Mouse (Mus musculus) midbrain, embryonic 15.5 days (tissue): ENCODE measurements around the gene Glipr2. TPM values are rescaled to one million over a fixed set of nuclear protein-coding genes. Genes with fewer than 3 reads are reported as not detected.
A peak's percentile ranks its signal among the peaks of the same experiment; 100 is the strongest.

Source experiments
- ATAC-seq: fragments of 200-750 bp; cut with Nextera tagmentation; replicated peaks from 2 replicates; pipeline ENCODE4 v1.8.0; 2017; ENCODE audit warnings: moderate TSS enrichment
- H3K27ac ChIP-seq: fragments of 300-500 bp; sonication (generic); 2 replicates; pipeline ENCODE4 v1.5.1; 2015; ENCODE audit warnings: mild to moderate bottlenecking, inconsistent platforms
- H3K27me3 ChIP-seq: fragments of 300-500 bp; sonication (generic); replicated peaks from 2 replicates; pipeline ENCODE4 v1.6.1; 2015; ENCODE audit warnings: inconsistent platforms
- H3K36me3 ChIP-seq: fragments of 300-500 bp; sonication (generic); replicated peaks from 2 replicates; pipeline ENCODE4 v1.6.1; 2015; ENCODE audit warnings: inconsistent platforms
- H3K4me1 ChIP-seq: fragments of 300-500 bp; sonication (generic); 2 replicates; pipeline ENCODE4 v1.6.1; 2015; ENCODE audit warnings: inconsistent platforms
- H3K4me2 ChIP-seq: fragments of 300-500 bp; sonication (generic); 2 replicates; pipeline ENCODE4 v1.6.1; 2015; ENCODE audit warnings: inconsistent platforms, mild to moderate bottlenecking, moderate library complexity
- H3K4me3 ChIP-seq: fragments of 300-500 bp; sonication (generic); 2 replicates; pipeline ENCODE4 v1.5.1; 2015; ENCODE audit warnings: mild to moderate bottlenecking, inconsistent platforms
- H3K9ac ChIP-seq: fragments of 300-500 bp; sonication (generic); 2 replicates; pipeline ENCODE4 v1.6.1; 2015; ENCODE audit warnings: mild to moderate bottlenecking, inconsistent platforms
- H3K9me3 ChIP-seq: fragments of 300-500 bp; sonication (generic); 2 replicates; pipeline ENCODE4 v1.6.1; 2016; ENCODE audit warnings: inconsistent platforms
- WGBS: fragments of 180-500 bp; shearing (Covaris S2); methylation state at CpG from one replicate; pipeline ENCODE4 v1.1.7; 2015; ENCODE audit warnings: mixed read lengths; 5-methylcytosine and 5-hydroxymethylcytosine counted together
- polyA plus RNA-seq: library from polyadenylated mRNA; unstranded; fragments of >200 nt; fragmentation: Nextera tagmentation; extraction: Ambion mirVana; gene quantifications from 2 replicates; pipeline ENCODE4 v1.2.1, GENCODE M21; 2015

Glipr2 gene
- polyA plus RNA-seq, 1 experiment from 2014 or later: 29.2 TPM

DNA sequence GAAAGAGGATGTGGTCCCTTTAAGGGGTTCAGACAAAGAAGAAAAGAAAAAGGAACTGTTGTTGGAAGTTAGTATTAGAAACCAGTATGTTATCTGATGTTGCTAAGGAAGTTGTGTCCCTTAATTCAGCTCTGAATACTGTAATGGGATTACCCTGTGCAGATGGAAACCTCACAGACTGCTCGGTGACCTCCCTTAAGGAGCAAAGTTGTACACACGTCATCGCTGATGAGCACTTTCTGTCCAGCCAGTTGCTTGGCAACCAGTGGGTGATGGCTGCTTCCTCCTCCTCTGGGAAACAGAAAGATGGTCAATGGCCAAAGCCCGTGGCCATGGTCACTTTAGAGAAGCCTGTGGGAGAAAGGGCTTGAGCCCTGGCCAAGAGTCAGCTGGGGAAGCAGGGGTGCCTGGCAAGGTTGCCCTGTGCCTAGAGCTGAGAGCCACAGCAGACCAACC, 16.4 kb downstream of the Glipr2 start:
- Histone ChIP-seq H3K4me3 (no peak overlapping the region), H3K36me3 (no peaks in the 10 kb centered on the region), H3K9ac (no peak overlapping the region), H3K9me3 (no peaks in the 10 kb centered on the region), H3K27me3 (no peaks in the 10 kb centered on the region), H3K4me2 (no peak overlapping the region), H3K27ac (no peak overlapping the region), H3K4me1 (peaks cover 23% of the 10 kb centered on the region)
- 28% methylated on average over 4 of the region's 4 CpGs for WGBS
- no peak for ATAC-seq

DNA sequence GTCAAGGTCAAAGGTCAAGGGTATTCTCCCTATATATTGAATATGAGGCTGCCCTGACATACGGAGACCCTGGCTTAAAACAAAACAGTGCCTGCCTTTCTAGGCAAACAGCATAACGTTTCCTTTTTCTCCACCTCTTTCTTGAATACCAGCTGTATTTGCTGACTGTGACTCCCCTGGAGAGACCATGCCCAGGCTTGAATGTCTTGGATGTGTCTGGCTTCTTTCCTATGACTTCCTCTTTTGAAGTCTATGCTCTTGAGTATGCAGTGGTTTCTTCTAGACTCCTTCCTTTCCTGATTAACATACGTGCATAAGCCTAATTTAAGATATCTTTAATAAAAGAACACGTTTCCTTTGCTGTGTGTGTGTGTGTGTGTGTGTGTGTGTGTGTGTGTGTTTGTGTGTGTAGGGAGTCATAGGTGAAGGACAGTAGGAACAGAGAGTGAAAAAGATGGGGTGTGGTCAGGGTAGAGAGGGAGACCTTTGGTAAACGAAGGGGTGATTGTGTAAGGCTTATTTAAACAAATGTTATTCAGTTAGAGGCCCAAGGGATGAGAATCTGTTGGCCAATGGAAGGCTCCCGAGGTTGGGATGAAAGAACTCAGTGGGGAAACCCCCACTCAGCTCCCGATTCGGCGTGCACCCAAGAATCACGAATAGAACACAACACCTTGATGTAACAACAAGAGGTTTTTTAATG, 17.9 kb downstream of the Glipr2 start:
- Histone ChIP-seq H3K4me1 (peaks cover 21% of the 10 kb centered on the region), H3K27ac (no peak overlapping the region), H3K27me3 (no peaks in the 10 kb centered on the region), H3K4me3 (no peak overlapping the region), H3K9me3 (no peaks in the 10 kb centered on the region), H3K9ac (no peak overlapping the region), H3K4me2 (no peak overlapping the region), H3K36me3 (no peaks in the 10 kb centered on the region)
- no peak for ATAC-seq
- 74% methylated on average over 10 of the region's 10 CpGs for WGBS

DNA sequence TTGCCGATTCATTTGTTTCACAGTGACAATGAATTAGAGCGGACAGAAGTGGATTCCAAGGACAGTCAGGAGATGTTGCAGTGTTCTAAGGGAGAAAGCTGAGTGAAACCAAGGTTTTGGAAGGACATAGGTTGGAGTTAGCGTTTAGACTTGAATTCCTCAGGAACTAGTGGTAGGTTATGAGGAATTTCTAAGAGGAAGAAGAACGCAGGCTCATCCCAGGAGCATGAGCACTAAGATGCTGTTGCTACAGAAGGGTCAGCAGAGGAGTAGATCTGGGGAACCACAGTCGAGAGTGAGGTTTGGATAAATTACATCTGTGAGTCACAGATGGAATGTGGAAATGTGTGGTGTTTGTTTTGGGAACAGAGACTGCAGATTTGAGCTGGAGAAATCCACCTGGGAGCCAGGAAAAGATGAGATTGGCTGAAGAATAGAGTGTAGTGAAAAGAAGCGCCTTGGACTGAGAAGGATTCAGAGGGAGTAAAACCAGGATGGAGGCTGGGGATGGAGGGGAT, 19.1 kb downstream of the Glipr2 start:
- Histone ChIP-seq H3K27me3 (0 out of 2 replicates have a peak, but pooled peaks cover 7% of the 10 kb centered on the region), H3K9me3 (no peaks in the 10 kb centered on the region), H3K27ac (no peak overlapping the region), H3K36me3 (no peaks in the 10 kb centered on the region), H3K4me1 (peaks cover 21% of the 10 kb centered on the region), H3K9ac (no peak overlapping the region), H3K4me2 (no peak overlapping the region), H3K4me3 (no peak overlapping the region)
- WGBS: 84% methylated on average over 6 of the region's 6 CpGs
- no peak for ATAC-seq

DNA sequence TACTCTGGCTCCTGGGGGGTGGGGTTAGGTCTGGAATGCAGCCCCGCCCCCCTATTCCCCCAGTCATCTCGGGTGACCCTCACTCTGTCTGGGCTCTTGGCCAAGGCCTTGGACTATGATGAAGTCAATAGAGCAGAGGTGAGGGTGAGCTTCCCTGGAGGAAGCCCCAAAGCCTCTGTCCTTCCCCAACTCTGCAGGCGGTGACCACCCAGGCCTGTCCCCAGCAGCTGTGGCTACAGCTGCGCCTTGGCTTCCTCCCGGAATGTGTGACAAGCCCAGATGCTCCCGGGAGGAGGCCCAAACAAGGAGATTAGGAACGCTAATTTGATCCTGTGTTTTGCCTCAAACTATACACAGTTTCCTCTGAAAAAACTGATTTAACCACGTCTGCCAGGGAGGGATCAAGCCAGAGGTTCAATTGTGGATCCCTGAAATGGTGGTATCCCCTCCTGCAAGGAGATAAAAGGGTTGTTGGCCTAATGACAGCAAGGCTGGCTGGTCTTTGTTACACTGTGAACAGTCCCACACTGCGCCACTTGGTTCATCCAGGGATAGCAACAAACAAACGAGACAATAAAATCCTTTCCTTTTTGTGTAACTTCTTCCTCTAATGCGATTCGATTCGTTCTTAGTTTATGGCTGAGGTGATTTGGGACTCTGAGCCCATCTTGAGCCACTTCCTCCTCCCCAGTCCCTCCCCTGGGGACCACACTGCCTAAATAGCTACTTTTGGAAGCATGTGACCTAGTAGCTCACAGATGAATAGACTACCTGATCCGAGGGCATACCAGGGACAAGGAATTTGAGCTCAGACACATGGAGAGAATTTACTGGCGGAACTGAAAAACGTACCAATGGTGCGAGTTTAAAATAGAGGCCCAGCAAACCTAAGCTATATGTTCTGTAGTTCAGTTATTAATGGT, 21.6 kb downstream of the Glipr2 start:
- H3K4me2 ChIP-seq: no peak overlapping the region
- no peak for ATAC-seq
- peaks cover 13% of the 10 kb centered on the region for H3K4me1 ChIP-seq
- 16% methylated on average over 17 of the region's 17 CpGs for WGBS
- H3K36me3 ChIP-seq: no peaks in the 10 kb centered on the region
- H3K9ac ChIP-seq: no peak overlapping the region
- H3K4me3 ChIP-seq: no peak overlapping the region
- peak overlapping the region; percentile 17; the same call in 1 of the 2 replicates for H3K27ac ChIP-seq
- 0 out of 2 replicates have a peak, but pooled peaks cover 7% of the 10 kb centered on the region for H3K27me3 ChIP-seq
- H3K9me3 ChIP-seq: no peaks in the 10 kb centered on the region

DNA sequence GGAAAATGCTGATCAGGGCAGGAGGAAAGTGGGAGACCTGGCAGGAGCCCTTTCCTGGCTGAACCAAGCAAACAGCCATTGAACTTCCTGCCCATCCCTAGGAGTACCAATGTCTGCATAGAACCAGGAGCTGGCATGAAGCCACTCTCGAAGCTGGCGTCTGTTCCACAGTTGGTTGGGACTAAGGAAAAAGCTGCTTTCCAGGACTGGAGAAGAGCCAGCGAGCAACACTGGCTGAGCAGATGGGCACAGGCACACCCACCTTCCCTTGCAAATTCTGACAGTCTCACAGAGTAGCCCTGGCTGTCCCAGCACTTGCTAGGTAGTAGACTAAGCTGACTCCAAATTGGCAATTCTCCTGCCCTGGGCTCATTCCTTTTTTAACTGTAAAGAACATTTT, 22.5 kb downstream of the Glipr2 start:
- Histone ChIP-seq H3K36me3 (no peaks in the 10 kb centered on the region), H3K4me2 (no peak overlapping the region), H3K9me3 (no peaks in the 10 kb centered on the region), H3K27me3 (0 out of 2 replicates have a peak, but pooled peaks cover 7% of the 10 kb centered on the region), H3K27ac (no peak overlapping the region), H3K4me3 (no peak overlapping the region), H3K4me1 (peaks cover 13% of the 10 kb centered on the region), H3K9ac (no peak overlapping the region)
- 53% methylated on average over 3 of the region's 3 CpGs for WGBS
- ATAC-seq: no peak

DNA sequence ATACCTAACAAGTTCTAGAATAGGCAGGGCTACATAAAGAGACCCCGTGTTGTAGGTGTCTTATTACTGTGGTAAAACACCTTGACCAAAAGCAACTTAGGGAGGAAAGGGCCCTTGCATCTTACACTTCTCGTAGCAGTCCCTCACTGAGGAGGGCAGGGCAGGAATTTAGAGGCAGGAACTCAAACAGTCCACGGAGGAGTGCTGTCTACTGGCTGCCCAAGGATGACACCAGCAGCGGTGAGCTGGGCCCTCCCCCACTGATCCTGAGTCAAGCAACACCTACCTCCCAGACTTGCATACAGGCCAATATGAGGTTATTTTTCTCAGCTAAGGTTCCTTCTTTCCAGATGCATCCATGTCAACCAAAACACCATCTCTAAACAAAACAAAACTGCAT, 23.0 kb downstream of the Glipr2 start:
- H3K9me3 ChIP-seq: no peaks in the 10 kb centered on the region
- ATAC-seq: no peak
- 88% methylated on average over 4 of the region's 4 CpGs for WGBS
- no peak overlapping the region for H3K4me2 ChIP-seq
- no peak overlapping the region for H3K27ac ChIP-seq
- H3K27me3 ChIP-seq: 0 out of 2 replicates have a peak, but pooled peaks cover 7% of the 10 kb centered on the region
- no peak overlapping the region for H3K4me3 ChIP-seq
- no peaks in the 10 kb centered on the region for H3K36me3 ChIP-seq
- peaks cover 13% of the 10 kb centered on the region for H3K4me1 ChIP-seq
- H3K9ac ChIP-seq: no peak overlapping the region

DNA sequence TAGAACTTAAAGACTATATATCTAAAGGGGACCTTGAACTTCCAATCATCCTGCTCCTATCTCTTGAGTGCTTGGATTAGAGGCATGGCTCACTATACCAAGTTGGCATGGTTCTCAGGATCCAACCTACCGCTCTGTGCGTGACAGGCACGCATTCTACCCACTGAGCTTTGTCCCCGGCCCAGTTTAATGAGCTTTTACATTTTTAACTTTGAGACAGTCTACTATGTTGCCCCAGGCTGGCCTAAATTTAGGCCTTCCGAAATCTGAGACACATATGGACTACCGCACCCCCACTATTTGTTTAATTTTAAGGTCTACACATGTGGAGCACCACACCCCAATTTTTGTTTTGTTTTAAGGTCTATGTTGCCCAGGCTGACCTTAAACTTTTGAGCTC, 23.6 kb downstream of the Glipr2 start:
- no peaks in the 10 kb centered on the region for H3K9me3 ChIP-seq
- H3K4me2 ChIP-seq: no peak overlapping the region
- H3K27me3 ChIP-seq: 0 out of 2 replicates have a peak, but pooled peaks cover 7% of the 10 kb centered on the region
- peaks cover 13% of the 10 kb centered on the region for H3K4me1 ChIP-seq
- no peaks in the 10 kb centered on the region for H3K36me3 ChIP-seq
- no peak overlapping the region for H3K9ac ChIP-seq
- no peak overlapping the region for H3K4me3 ChIP-seq
- 96% methylated on average over 6 of the region's 6 CpGs for WGBS
- no peak for ATAC-seq
- H3K27ac ChIP-seq: no peak overlapping the region

DNA sequence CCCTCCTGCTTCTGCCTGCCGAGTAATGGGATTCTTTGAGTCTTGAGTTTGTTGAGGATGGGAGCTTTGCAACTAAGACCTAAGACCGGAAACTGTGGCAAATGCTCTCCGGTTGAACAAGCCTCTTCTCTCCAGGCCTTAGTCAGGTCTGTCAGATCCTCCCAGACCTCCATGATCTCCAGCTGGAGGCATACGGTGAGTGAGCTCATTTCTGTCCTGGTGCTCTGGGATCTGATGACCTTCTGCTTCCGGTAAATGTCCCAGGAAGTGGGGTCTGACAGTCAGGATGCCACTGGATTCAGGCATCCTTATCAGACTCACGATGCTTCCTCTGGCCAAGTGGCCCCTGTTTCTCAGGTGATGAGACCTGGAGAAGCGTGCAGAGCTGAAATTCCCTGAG, 24.1 kb downstream of the Glipr2 start:
- ATAC-seq: no peak
- WGBS: 85% methylated on average over 7 of the region's 7 CpGs

DNA sequence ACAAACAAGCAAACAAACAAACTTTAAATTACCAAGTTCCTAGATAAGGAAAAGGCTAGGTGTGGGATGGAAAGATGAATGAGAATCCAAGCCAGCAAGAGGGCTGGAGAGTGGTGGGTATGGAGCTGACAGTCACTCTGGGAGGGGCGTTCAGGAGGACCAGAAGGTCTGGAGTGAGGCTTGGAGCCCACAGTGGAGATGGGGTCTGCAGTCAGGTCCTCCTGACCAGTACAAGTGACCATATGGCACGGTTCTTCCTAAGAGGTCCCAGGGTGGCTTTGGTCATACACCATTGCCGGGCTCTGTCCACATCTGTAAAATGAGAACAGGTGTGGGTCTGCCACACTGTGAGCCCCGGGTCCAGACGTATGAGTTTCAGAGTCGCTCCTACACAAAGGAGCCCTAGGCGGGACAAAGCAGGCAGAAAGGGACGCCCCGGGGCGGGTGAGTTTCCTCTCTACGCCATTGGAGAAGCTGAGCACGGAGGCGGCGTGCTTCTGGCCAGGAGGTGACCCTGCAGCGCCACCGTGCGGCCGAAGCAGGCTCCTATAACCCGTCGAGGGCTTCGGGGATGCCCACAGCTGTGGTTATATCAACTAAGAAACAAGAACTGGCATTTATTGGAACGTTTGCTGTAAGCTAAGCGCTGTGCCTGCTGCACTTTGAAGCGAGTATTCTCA, 25.0 kb downstream of the Glipr2 start:
- Histone ChIP-seq H3K36me3 (no peaks in the 10 kb centered on the region), H3K4me1 (peaks cover 13% of the 10 kb centered on the region), H3K27me3 (0 out of 2 replicates have a peak, but pooled peaks cover 7% of the 10 kb centered on the region), H3K27ac (no peak overlapping the region), H3K4me2 (peak overlapping the region; percentile 74), H3K9me3 (no peaks in the 10 kb centered on the region), H3K9ac (peak overlapping the region; percentile 46; the same call in 1 of the 2 replicates), H3K4me3 (peak overlapping the region; percentile 37)
- peak; percentile 96 for ATAC-seq
- 2% methylated on average over 24 of the region's 24 CpGs for WGBS

More for the DNA sequence above, 24.1 kb downstream of the Glipr2 start:
- no peak overlapping the region for H3K4me2 ChIP-seq
- H3K27me3 ChIP-seq: 0 out of 2 replicates have a peak, but pooled peaks cover 7% of the 10 kb centered on the region
- H3K36me3 ChIP-seq: no peaks in the 10 kb centered on the region
- H3K9me3 ChIP-seq: no peaks in the 10 kb centered on the region
- no peak overlapping the region for H3K4me3 ChIP-seq
- no peak overlapping the region for H3K27ac ChIP-seq
- peaks cover 13% of the 10 kb centered on the region for H3K4me1 ChIP-seq
- no peak overlapping the region for H3K9ac ChIP-seq

DNA sequence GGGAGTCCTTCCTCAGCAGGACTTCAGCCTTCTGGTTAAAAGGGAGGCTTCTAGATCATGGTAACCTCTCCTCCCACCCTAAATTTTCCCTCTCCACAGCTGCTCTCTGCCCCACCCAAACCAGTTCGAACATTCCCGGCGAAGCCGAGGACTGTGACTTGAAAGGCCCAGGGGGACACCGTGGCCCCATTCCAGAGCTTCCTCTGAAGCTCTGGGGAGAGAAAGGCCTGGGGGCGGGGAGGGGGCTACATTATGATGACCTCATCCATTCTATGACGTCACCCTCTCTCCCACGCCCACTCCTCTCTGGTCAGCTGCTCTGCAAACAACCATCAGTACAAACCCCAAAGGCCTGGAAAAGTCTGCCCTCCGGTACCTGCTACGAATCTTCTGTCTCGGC, 26.0 kb downstream of the Glipr2 start, which contains the start of gene Ccin:
TSS of gene Ccin (plus strand) at position 303 of the 400 bp plus-strand sequence.
- 0 out of 2 replicates have a peak, but pooled peaks cover 7% of the 10 kb centered on the region for H3K27me3 ChIP-seq
- peak within 1 kb of the TSS; percentile 37 for H3K4me3 ChIP-seq
- no peaks in the 10 kb centered on the region for H3K36me3 ChIP-seq
- peak within 1 kb of the TSS; percentile 74 for H3K4me2 ChIP-seq
- H3K4me1 ChIP-seq: peaks cover 13% of the 10 kb centered on the region
- H3K27ac ChIP-seq: no peak within 1 kb of the TSS
- H3K9me3 ChIP-seq: no peaks in the 10 kb centered on the region
- H3K9ac ChIP-seq: peak within 1 kb of the TSS; percentile 46; the same call in 1 of the 2 replicates
- no peak for ATAC-seq
- WGBS: 86% methylated on average over 11 of the region's 11 CpGs

DNA sequence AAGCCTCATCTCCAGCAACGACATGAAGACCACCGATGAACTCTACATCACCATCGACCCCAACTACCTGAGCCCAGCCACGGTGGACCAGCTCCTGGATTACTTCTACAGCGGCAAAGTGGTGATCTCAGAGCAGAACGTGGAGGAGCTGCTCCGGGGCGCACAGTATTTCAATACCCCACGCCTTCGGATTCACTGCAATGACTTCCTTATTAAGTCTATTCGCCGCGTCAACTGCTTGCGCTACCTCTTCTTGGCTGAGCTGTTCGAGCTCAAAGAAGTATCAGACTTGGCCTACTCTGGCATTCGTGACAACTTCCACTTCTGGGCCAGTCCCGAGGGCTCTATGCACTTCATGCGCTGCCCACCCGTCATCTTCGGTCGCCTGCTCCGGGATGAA, 26.6 kb downstream of the Glipr2 start:
- ATAC-seq: no peak
- Histone ChIP-seq H3K36me3 (no peaks in the 10 kb centered on the region), H3K27me3 (0 out of 2 replicates have a peak, but pooled peaks cover 7% of the 10 kb centered on the region), H3K4me3 (no peak overlapping the region), H3K9ac (no peak overlapping the region), H3K27ac (no peak overlapping the region), H3K4me2 (no peak overlapping the region), H3K4me1 (peaks cover 8% of the 10 kb centered on the region), H3K9me3 (no peaks in the 10 kb centered on the region)
- WGBS: 92% methylated on average over 22 of the region's 22 CpGs
